Mouse (Mus musculus): ENCODE measurements around the gene Rptor. TPM values are rescaled to one million over a fixed set of nuclear protein-coding genes. Genes with fewer than 3 reads are reported as not detected.

Rptor gene
- polyA plus RNA-seq, 2 experiments, result 3.7 to 5.8 TPM

GRCm38 (mm10) chr11:119781726-119782125, 179.0 kb downstream of the Rptor start:
- no peak overlapping the region for H3K27ac ChIP-seq
- no peak overlapping the region for H3K4me2 ChIP-seq (ENCODE audit: low read depth)
- no peaks in the 10 kb centered on the region for H3K9me3 ChIP-seq (ENCODE audit: control insufficient read depth, low read length)
- H3K4me1 ChIP-seq (replicated peaks; ENCODE audit: control insufficient read depth in 2 of 2, insufficient read depth in 2 of 2, low read length in 1 of 2), result no peaks in the 10 kb centered on the region
- no peak for DNase-seq (ENCODE audit: low read depth in 3 of 3, low spot score in 3 of 3)
- H3K36me3 ChIP-seq (replicated peaks; ENCODE audit: control insufficient read depth, insufficient read depth, low read depth), result no peaks in the 10 kb centered on the region
- no peak for ATAC-seq (ENCODE audit: insufficient read depth)
- no peak overlapping the region for H3K9ac ChIP-seq (replicated peaks)
- TF ChIP-seq EP300 (IDR thresholded peaks at IDR 0.05; ENCODE audit: low read depth) (no peak), CTCF (IDR thresholded peaks at IDR 0.05; ENCODE audit: low read depth) (no peak)
- no peak overlapping the region for H3K4me3 ChIP-seq (ENCODE audit: insufficient read depth in 1 of 2, low read depth in 2 of 2, low read length in 2 of 2)
- no peaks in the 10 kb centered on the region for H3K27me3 ChIP-seq (ENCODE audit: control insufficient read depth, insufficient read depth, low read length)
- WGBS (ENCODE audit: insufficient replicate concordance), result 64% methylated on average over 4 of the region's 4 CpGs

GRCm38 (mm10) chr11:119783653-119784052, 180.9 kb downstream of the Rptor start:
- Histone ChIP-seq H3K9ac (replicated peaks) (no peak overlapping the region), H3K9me3 (ENCODE audit: control insufficient read depth, low read length) (no peaks in the 10 kb centered on the region), H3K4me2 (ENCODE audit: low read depth) (no peak overlapping the region), H3K4me1 (replicated peaks; ENCODE audit: control insufficient read depth in 2 of 2, insufficient read depth in 2 of 2, low read length in 1 of 2) (no peaks in the 10 kb centered on the region), H3K36me3 (replicated peaks; ENCODE audit: control insufficient read depth, insufficient read depth, low read depth) (no peaks in the 10 kb centered on the region), H3K27ac (no peak overlapping the region), H3K27me3 (ENCODE audit: control insufficient read depth, insufficient read depth, low read length) (no peaks in the 10 kb centered on the region), H3K4me3 (ENCODE audit: insufficient read depth in 1 of 2, low read depth in 2 of 2, low read length in 2 of 2) (no peak overlapping the region)
- 57% methylated on average over 4 of the region's 4 CpGs for WGBS (ENCODE audit: insufficient replicate concordance)
- no peak for ATAC-seq (ENCODE audit: insufficient read depth)
- no peak for TF ChIP-seq EP300 (IDR thresholded peaks at IDR 0.05; ENCODE audit: low read depth)
- no peak for TF ChIP-seq CTCF (IDR thresholded peaks at IDR 0.05; ENCODE audit: low read depth)
- DNase-seq (ENCODE audit: low read depth in 3 of 3, low spot score in 3 of 3), result no peak

DNA sequence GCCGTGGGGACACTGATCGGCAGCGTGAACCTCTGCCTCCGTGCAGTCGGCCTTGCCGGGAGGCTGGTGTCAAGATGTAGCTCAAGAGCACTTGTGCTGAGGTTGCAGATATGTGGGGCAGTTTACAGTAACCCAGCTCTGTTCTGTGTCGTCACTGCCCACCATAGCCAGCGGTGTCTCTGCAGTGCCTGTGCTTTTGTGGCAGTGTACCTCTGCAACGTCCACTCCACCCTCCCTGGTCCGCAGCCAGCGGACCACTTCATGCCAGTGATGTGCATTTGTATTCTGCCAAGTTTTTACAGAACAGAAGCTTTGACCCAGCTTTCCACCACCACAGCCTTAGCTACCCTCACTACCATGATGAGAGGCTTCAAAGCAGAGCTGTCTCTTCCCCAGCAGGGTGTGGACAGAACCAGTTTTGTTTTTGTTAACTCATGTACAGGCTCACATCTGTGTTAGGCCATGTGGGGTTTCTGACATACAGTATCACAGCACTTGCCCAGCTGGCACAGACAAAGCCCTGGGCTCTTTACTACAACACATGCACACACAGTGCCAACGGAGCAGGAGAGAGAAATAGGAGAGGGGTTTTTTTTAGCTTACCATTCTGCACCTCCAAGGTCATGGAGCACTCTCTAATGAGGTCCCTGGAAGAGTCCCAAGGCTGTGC, 182.1 kb downstream of the Rptor start:
- Histone ChIP-seq H3K9me3 (ENCODE audit: control insufficient read depth, low read length) (no peaks in the 10 kb centered on the region), H3K27me3 (ENCODE audit: control insufficient read depth, insufficient read depth, low read length) (no peaks in the 10 kb centered on the region), H3K4me3 (ENCODE audit: insufficient read depth in 1 of 2, low read depth in 2 of 2, low read length in 2 of 2) (no peak overlapping the region), H3K9ac (replicated peaks) (no peak overlapping the region), H3K4me1 (replicated peaks; ENCODE audit: control insufficient read depth in 2 of 2, insufficient read depth in 2 of 2, low read length in 1 of 2) (no peaks in the 10 kb centered on the region), H3K36me3 (replicated peaks; ENCODE audit: control insufficient read depth, insufficient read depth, low read depth) (no peaks in the 10 kb centered on the region), H3K27ac (no peak overlapping the region), H3K4me2 (ENCODE audit: low read depth) (no peak overlapping the region)
- WGBS (ENCODE audit: insufficient replicate concordance), result 90% methylated on average over 12 of the region's 12 CpGs
- DNase-seq (ENCODE audit: low read depth in 3 of 3, low spot score in 3 of 3) (no peak), ATAC-seq (ENCODE audit: insufficient read depth) (no peak)
- TF ChIP-seq CTCF (IDR thresholded peaks at IDR 0.05; ENCODE audit: low read depth) (no peak), EP300 (IDR thresholded peaks at IDR 0.05; ENCODE audit: low read depth) (no peak)

- Histone ChIP-seq H3K9ac (replicated peaks) (no peak overlapping the region), H3K36me3 (replicated peaks; ENCODE audit: control insufficient read depth, insufficient read depth, low read depth) (no peaks in the 10 kb centered on the region), H3K27ac (no peak overlapping the region), H3K27me3 (ENCODE audit: control insufficient read depth, insufficient read depth, low read length) (no peaks in the 10 kb centered on the region), H3K4me3 (ENCODE audit: insufficient read depth in 1 of 2, low read depth in 2 of 2, low read length in 2 of 2) (no peak overlapping the region), H3K4me2 (ENCODE audit: low read depth) (no peak overlapping the region), H3K9me3 (ENCODE audit: control insufficient read depth, low read length) (no peaks in the 10 kb centered on the region), H3K4me1 (replicated peaks; ENCODE audit: control insufficient read depth in 2 of 2, insufficient read depth in 2 of 2, low read length in 1 of 2) (no peaks in the 10 kb centered on the region)
- DNase-seq (ENCODE audit: low read depth in 3 of 3, low spot score in 3 of 3) (no peak), ATAC-seq (ENCODE audit: insufficient read depth) (no peak)
- 79% methylated on average over 7 of the region's 7 CpGs for WGBS (ENCODE audit: insufficient replicate concordance)
- TF ChIP-seq EP300 (IDR thresholded peaks at IDR 0.05; ENCODE audit: low read depth) (no peak), CTCF (IDR thresholded peaks at IDR 0.05; ENCODE audit: low read depth) (no peak)
Measured at GRCm38 (mm10) chr11:119785661-119786384, 183.1 kb downstream of the Rptor start.

- no peaks in the 10 kb centered on the region for H3K9me3 ChIP-seq (ENCODE audit: control insufficient read depth, low read length)
- DNase-seq (ENCODE audit: low read depth in 3 of 3, low spot score in 3 of 3), result no peak
- TF ChIP-seq CTCF (IDR thresholded peaks at IDR 0.05; ENCODE audit: low read depth), result no peak
- TF ChIP-seq EP300 (IDR thresholded peaks at IDR 0.05; ENCODE audit: low read depth), result no peak
- no peaks in the 10 kb centered on the region for H3K27me3 ChIP-seq (ENCODE audit: control insufficient read depth, insufficient read depth, low read length)
- no peaks in the 10 kb centered on the region for H3K36me3 ChIP-seq (replicated peaks; ENCODE audit: control insufficient read depth, insufficient read depth, low read depth)
- H3K4me3 ChIP-seq (ENCODE audit: insufficient read depth in 1 of 2, low read depth in 2 of 2, low read length in 2 of 2), result no peak overlapping the region
- no peak overlapping the region for H3K9ac ChIP-seq (replicated peaks)
- H3K27ac ChIP-seq, result no peak overlapping the region
- no peak for ATAC-seq (ENCODE audit: insufficient read depth)
- no peaks in the 10 kb centered on the region for H3K4me1 ChIP-seq (replicated peaks; ENCODE audit: control insufficient read depth in 2 of 2, insufficient read depth in 2 of 2, low read length in 1 of 2)
- H3K4me2 ChIP-seq (ENCODE audit: low read depth), result no peak overlapping the region
- WGBS (ENCODE audit: insufficient replicate concordance), result 73% methylated on average over 8 of the region's 8 CpGs
Measured at GRCm38 (mm10) chr11:119786385-119786880, 183.7 kb downstream of the Rptor start.
